Mouse (Mus musculus) kidney, embryonic 15.5 days (tissue): ENCODE measurements at regions not wholly inside any gene's neighbourhood (a gene's known extent, or its start where the extent isn't known, plus 50 kb on each side); places are given as distances from the start of the nearest gene placed in this dataset.

Source experiments
- ATAC-seq: fragments of 200-750 bp; cut with Nextera tagmentation; replicated peaks from 2 replicates; pipeline ENCODE4 v1.8.0; 2017; ENCODE audit warnings: moderate TSS enrichment; ENCODE audit not compliant: low FRiP score
- H3K27ac ChIP-seq: fragments of 300-500 bp; sonication (generic); 2 replicates; pipeline ENCODE4 v1.5.1; 2015; ENCODE audit warnings: mild to moderate bottlenecking, inconsistent platforms
- H3K27me3 ChIP-seq: fragments of 300-500 bp; sonication (generic); 2 replicates; pipeline ENCODE4 v1.6.1; 2015; ENCODE audit warnings: inconsistent platforms
- H3K36me3 ChIP-seq: fragments of 300-500 bp; sonication (generic); 2 replicates; pipeline ENCODE4 v1.6.1; 2015; ENCODE audit warnings: inconsistent platforms
- H3K4me1 ChIP-seq: fragments of 300-500 bp; sonication (generic); 2 replicates; pipeline ENCODE4 v1.6.1; 2015; ENCODE audit warnings: inconsistent platforms
- H3K4me2 ChIP-seq: fragments of 300-500 bp; sonication (generic); 2 replicates; pipeline ENCODE4 v1.6.1; 2015; ENCODE audit warnings: moderate library complexity, mild to moderate bottlenecking, inconsistent platforms
- H3K4me3 ChIP-seq: fragments of 300-500 bp; sonication (generic); replicated peaks from 2 replicates; pipeline ENCODE4 v1.5.1; 2015; ENCODE audit warnings: mild to moderate bottlenecking, inconsistent platforms
- H3K9ac ChIP-seq: fragments of 300-500 bp; sonication (generic); 2 replicates; pipeline ENCODE4 v1.6.1; 2015; ENCODE audit warnings: mild to moderate bottlenecking, inconsistent platforms
- H3K9me3 ChIP-seq: fragments of 300-500 bp; sonication (generic); replicated peaks from 2 replicates; pipeline ENCODE4 v1.6.1; 2016; ENCODE audit warnings: inconsistent platforms
- WGBS: fragments of 180-500 bp; shearing (Covaris S2); methylation state at CpG from one replicate; pipeline ENCODE4 v1.1.7; 2015; ENCODE audit warnings: mixed read lengths; 5-methylcytosine and 5-hydroxymethylcytosine counted together

GRCm38 (mm10) chr14:46505266-46505665 is 114.8 kb upstream of the Bmp4 start:
- 85% methylated on average over 3 of the region's 3 CpGs for whole genome bisulfite sequencing
- H3K36me3 ChIP-seq: no peaks in the 10 kb centered on the region
- H3K9me3 ChIP-seq: no peaks in the 10 kb centered on the region
- H3K27me3 ChIP-seq: peaks cover 5% of the 10 kb centered on the region; the same call in 1 of the 2 replicates
- no peak overlapping the region for H3K4me2 ChIP-seq
- no peak overlapping the region for H3K27ac ChIP-seq
- H3K4me1 ChIP-seq: no peaks in the 10 kb centered on the region
- no peak for ATAC-seq
- no peak overlapping the region for H3K4me3 ChIP-seq
- H3K9ac ChIP-seq: no peak overlapping the region

DNA sequence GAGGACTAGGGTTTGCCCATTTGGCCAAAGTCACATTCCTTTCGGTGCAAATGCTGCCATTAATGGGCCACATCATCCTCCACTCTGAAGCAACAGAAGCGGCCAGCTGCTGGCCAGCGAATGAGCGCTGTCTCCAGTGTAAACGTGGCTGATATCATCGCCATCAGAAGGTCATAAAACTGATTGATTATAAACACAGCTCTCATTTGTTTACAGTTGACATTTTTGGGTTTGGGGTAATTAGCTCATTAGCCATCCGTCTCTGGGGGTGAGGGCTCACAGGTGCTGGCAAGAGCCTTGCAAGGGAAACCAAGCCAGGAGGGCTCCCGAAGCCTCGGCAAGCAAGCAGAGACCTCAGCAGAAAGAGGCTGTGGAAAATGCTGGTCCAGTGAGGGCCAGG is 101.1 kb upstream of the Bmp4 start:
- ATAC-seq: peak; percentile 43; the same call in 1 of the 2 replicates
- Histone ChIP-seq H3K4me3 (no peak overlapping the region), H3K4me1 (peaks cover 12% of the 10 kb centered on the region), H3K9ac (no peak overlapping the region), H3K36me3 (no peaks in the 10 kb centered on the region), H3K27me3 (no peaks in the 10 kb centered on the region), H3K4me2 (peak overlapping the region; percentile 32), H3K27ac (no peak overlapping the region; the same call in 1 of the 2 replicates), H3K9me3 (no peaks in the 10 kb centered on the region)
- WGBS: 10% methylated on average over 9 of the region's 9 CpGs

DNA sequence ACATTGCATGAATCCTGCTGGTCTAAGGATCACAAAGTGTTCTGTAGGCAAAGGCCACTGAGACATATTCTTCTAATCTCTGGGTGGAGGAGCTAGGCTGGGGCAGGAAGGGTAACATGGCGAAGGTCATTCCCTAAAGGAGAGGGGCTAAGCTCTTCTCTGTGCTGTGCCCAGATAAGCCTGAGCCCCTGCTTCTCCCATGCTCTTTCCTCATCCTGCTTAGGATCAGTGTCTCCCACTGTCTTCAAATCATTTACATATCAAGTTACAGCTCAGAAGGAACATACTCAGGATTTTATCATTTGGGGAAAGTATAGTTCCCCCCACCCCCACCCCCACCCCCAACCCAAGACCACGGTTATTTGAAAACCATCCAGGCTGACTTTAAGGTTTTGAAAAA is 100.7 kb upstream of the Bmp4 start:
- Histone ChIP-seq H3K9ac (no peak overlapping the region), H3K4me3 (no peak overlapping the region), H3K4me2 (peak overlapping the region; percentile 32; the same call in 1 of the 2 replicates), H3K36me3 (no peaks in the 10 kb centered on the region), H3K9me3 (no peaks in the 10 kb centered on the region), H3K27ac (0 out of 2 replicates have a peak overlapping the region, but pooled peaks have one; percentile 48), H3K27me3 (no peaks in the 10 kb centered on the region), H3K4me1 (peaks cover 12% of the 10 kb centered on the region)
- WGBS: 30% methylated on average over 2 of the region's 2 CpGs
- ATAC-seq: peak; percentile 33; the same call in 1 of the 2 replicates

DNA sequence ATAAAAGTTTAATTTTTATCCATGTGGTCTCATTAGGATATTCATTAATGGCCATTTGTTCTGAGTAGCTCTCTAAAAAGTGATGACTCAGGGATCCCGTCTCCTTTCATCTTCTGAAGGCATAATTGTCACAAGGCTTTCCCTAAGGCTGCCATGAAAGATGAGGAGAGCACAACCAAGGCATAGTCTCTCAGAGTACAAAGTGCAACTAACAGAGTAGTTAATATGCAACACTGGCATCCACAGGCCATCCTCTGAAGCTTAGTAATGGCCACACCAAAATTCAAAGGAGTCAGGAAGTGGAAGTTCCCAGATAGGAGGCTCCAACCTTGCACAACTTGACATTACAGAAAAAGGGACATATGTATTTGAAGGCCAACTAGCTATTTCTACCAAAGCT is 97.1 kb upstream of the Bmp4 start:
- H3K9me3 ChIP-seq: no peaks in the 10 kb centered on the region
- H3K4me1 ChIP-seq: peaks cover 12% of the 10 kb centered on the region
- no peak overlapping the region for H3K4me3 ChIP-seq
- no peaks in the 10 kb centered on the region for H3K27me3 ChIP-seq
- H3K4me2 ChIP-seq: no peak overlapping the region
- WGBS: 79% methylated on average over 1 of the region's 1 CpGs
- H3K9ac ChIP-seq: no peak overlapping the region
- no peak for ATAC-seq
- H3K36me3 ChIP-seq: no peaks in the 10 kb centered on the region
- H3K27ac ChIP-seq: no peak overlapping the region

DNA sequence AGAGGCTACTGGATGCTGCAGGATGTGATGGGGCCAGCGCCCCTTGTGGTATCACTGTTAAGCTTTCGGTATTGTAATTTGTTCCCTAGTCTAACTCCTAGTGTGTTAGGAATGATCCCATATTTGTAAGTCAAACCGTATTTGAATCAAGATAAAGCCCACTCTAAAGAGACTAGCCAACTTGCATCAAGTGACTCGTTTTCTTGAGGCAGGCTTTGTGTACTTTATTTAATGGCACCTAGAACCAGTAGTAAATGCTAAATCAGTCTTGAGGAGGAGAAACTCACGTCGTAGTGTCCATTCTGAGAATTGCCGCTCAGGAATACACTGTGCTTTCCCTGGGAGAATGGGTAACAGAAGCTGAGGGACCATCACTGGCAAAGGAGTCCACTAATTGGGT is 89.9 kb upstream of the Bmp4 start:
- no peaks in the 10 kb centered on the region for H3K27me3 ChIP-seq
- H3K9me3 ChIP-seq: no peaks in the 10 kb centered on the region
- no peaks in the 10 kb centered on the region for H3K4me1 ChIP-seq
- ATAC-seq: no peak
- 89% methylated on average over 7 of the region's 7 CpGs for WGBS
- H3K4me3 ChIP-seq: no peak overlapping the region
- no peak overlapping the region for H3K4me2 ChIP-seq
- no peak overlapping the region for H3K9ac ChIP-seq
- no peak overlapping the region for H3K27ac ChIP-seq
- no peaks in the 10 kb centered on the region for H3K36me3 ChIP-seq

- 71% methylated on average over 1 of the region's 1 CpGs for WGBS
- Histone ChIP-seq H3K36me3 (no peaks in the 10 kb centered on the region), H3K4me3 (no peak overlapping the region), H3K4me1 (no peaks in the 10 kb centered on the region), H3K27ac (no peak overlapping the region), H3K9me3 (no peaks in the 10 kb centered on the region), H3K27me3 (no peaks in the 10 kb centered on the region), H3K4me2 (no peak overlapping the region), H3K9ac (no peak overlapping the region)
- no peak for ATAC-seq
These were observed 85.5 kb upstream of the Bmp4 start for GRCm38 (mm10) chr14:46475945-46476344.

DNA sequence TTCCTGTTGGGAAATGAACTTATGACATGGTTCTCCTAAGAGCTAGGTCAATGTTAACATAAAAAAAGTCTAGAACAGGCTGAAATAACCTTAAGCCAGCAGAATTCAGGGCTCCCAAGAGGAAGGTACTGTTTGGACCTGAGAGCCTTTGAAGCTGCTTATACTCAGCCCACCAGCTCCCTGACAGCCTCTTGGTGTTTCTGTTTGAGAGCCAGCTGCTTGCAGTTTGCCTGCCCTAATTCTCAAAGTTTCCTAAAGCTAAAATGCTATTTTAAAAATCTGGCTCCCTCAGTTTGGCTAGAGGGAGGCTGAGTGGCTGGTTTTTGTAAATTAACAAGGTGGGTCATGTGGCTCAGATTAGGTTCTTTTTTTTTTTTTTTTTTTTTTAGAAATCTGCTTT is 72.5 kb upstream of the Bmp4 start:
- H3K4me3 ChIP-seq: no peak overlapping the region
- no peak overlapping the region for H3K4me2 ChIP-seq
- no peaks in the 10 kb centered on the region for H3K36me3 ChIP-seq
- H3K9ac ChIP-seq: no peak overlapping the region
- no peaks in the 10 kb centered on the region for H3K4me1 ChIP-seq
- H3K27me3 ChIP-seq: no peaks in the 10 kb centered on the region
- ATAC-seq: no peak
- no peaks in the 10 kb centered on the region for H3K9me3 ChIP-seq
- H3K27ac ChIP-seq: no peak overlapping the region

DNA sequence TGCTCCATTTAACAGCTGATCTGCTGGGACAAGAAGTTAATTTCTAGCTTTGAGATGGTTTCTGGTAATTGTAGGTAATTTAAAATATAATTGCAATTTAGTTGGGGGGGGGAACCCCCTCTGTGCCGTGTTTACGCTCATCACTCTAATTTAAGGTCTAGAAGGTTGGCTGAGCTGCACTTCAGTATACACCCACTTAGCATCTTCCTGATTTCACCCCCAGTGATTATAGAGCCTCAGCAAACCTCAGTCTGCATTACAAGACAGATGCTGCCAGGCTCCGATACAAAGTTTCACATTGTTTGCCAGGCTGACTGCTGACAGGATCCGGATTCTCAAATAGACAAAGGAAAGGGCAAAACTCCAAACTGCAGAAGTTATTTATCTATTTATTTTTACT is 71.5 kb upstream of the Bmp4 start:
- no peak overlapping the region for H3K27ac ChIP-seq
- no peaks in the 10 kb centered on the region for H3K9me3 ChIP-seq

GRCm38 (mm10) chr14:46454500-46454899 is 64.0 kb upstream of the Bmp4 start:
- 77% methylated on average over 6 of the region's 6 CpGs for WGBS
- H3K27ac ChIP-seq: no peak overlapping the region
- H3K4me2 ChIP-seq: no peak overlapping the region
- no peaks in the 10 kb centered on the region for H3K36me3 ChIP-seq
- H3K9ac ChIP-seq: no peak overlapping the region
- H3K4me1 ChIP-seq: no peaks in the 10 kb centered on the region
- no peak for ATAC-seq
- no peaks in the 10 kb centered on the region for H3K9me3 ChIP-seq
- H3K27me3 ChIP-seq: no peaks in the 10 kb centered on the region
- H3K4me3 ChIP-seq: no peak overlapping the region

More for the DNA sequence above, 71.5 kb upstream of the Bmp4 start:
- no peaks in the 10 kb centered on the region for H3K4me1 ChIP-seq
- no peaks in the 10 kb centered on the region for H3K27me3 ChIP-seq
- no peaks in the 10 kb centered on the region for H3K36me3 ChIP-seq
- no peak overlapping the region for H3K9ac ChIP-seq
- H3K4me2 ChIP-seq: no peak overlapping the region
- WGBS: 83% methylated on average over 4 of the region's 4 CpGs
- H3K4me3 ChIP-seq: no peak overlapping the region
- no peak for ATAC-seq

GRCm38 (mm10) chr14:46441696-46442095 is 51.2 kb upstream of the Bmp4 start:
- H3K4me1 ChIP-seq: peaks cover 7% of the 10 kb centered on the region
- H3K4me2 ChIP-seq: no peak overlapping the region
- H3K9me3 ChIP-seq: no peaks in the 10 kb centered on the region
- H3K27ac ChIP-seq: no peak overlapping the region
- no peak for ATAC-seq
- H3K9ac ChIP-seq: no peak overlapping the region
- 90% methylated on average over 6 of the region's 6 CpGs for WGBS
- no peak overlapping the region for H3K4me3 ChIP-seq
- H3K27me3 ChIP-seq: no peaks in the 10 kb centered on the region
- H3K36me3 ChIP-seq: no peaks in the 10 kb centered on the region
